Mouse (Mus musculus) limb, embryonic 10.5 days (tissue): Measurements from ENCODE around the gene Gal3st4. TPM values are rescaled to one million over a fixed set of nuclear protein-coding genes. Genes with fewer than 3 reads are reported as not detected.
A peak's percentile ranks its signal among the peaks of the same experiment; 100 is the strongest.

Source experiments
- DNase-seq: peaks from one replicate; pipeline ENCODE4 v3.0.0-alpha.2; 2017; ENCODE audit warnings: low spot score
- H3K27ac ChIP-seq: fragments of 300-500 bp; sonication (generic); 2 replicates; pipeline ENCODE4 v1.5.1; 2016; ENCODE audit warnings: mild to moderate bottlenecking
- H3K27me3 ChIP-seq: fragments of 300-500 bp; sonication (generic); 2 replicates; pipeline ENCODE4 v1.6.1; 2016; ENCODE audit warnings: low read depth, mild to moderate bottlenecking; ENCODE audit not compliant: poor library complexity, severe bottlenecking
- H3K36me3 ChIP-seq: fragments of 300-500 bp; sonication (generic); 2 replicates; pipeline ENCODE4 v1.6.1; 2016; ENCODE audit warnings: mild to moderate bottlenecking, moderate library complexity
- H3K4me1 ChIP-seq: fragments of 300-500 bp; sonication (generic); 2 replicates; pipeline ENCODE4 v1.6.1; 2016
- H3K4me3 ChIP-seq: fragments of 300-500 bp; sonication (generic); 2 replicates; pipeline ENCODE4 v1.5.1; 2016; ENCODE audit warnings: mild to moderate bottlenecking, moderate library complexity
- H3K9me3 ChIP-seq: fragments of 300-500 bp; sonication (generic); replicated peaks from 2 replicates; pipeline ENCODE4 v1.6.1; 2016; ENCODE audit warnings: mild to moderate bottlenecking
- WGBS: fragments of 180-500 bp; shearing (Covaris S2); methylation state at CpG from one replicate; pipeline ENCODE4 v1.1.7; 2016; 5-methylcytosine and 5-hydroxymethylcytosine counted together
- polyA plus RNA-seq: library from polyadenylated mRNA; unstranded; fragments of >200 nt; fragmentation: Nextera tagmentation; extraction: Ambion mirVana; gene quantifications from 2 replicates; pipeline ENCODE4 v1.2.1, GENCODE M21; 2016

Gal3st4 gene
- polyA plus RNA-seq: 3.3 and 3.7 TPM in 2 replicates

GRCm38 (mm10) chr5:138272409-138272923 lies at the start of gene Gal3st4:
Gal3st4 (minus strand) TSS chr5:138272840.
- Histone ChIP-seq H3K9me3 (no peaks in the 10 kb centered on the region), H3K4me1 (peaks cover 50% of the 10 kb centered on the region), H3K36me3 (peaks cover 38% of the 10 kb centered on the region), H3K27ac (peak within 1 kb of the TSS; percentile 81), H3K4me3 (peak within 1 kb of the TSS; percentile 41), H3K27me3 (peaks cover 4% of the 10 kb centered on the region; the same call in 1 of the 2 replicates)
- WGBS: under 1% methylated on average over 12 of the region's 12 CpGs
- peak; percentile 67 for DNase-seq

- Histone ChIP-seq H3K9me3 (no peaks in the 10 kb centered on the region), H3K27me3 (no peaks in the 10 kb centered on the region), H3K4me3 (no peak overlapping the region), H3K36me3 (no peaks in the 10 kb centered on the region), H3K27ac (no peak overlapping the region), H3K4me1 (no peaks in the 10 kb centered on the region)
- no peak for DNase-seq
- 88% methylated on average over 3 of the region's 3 CpGs for WGBS
Observed at GRCm38 (mm10) chr5:138312795-138313194, 40.2 kb upstream of the Gal3st4 start.

GRCm38 (mm10) chr5:138299613-138300012 lies 27.0 kb upstream of the Gal3st4 start:
- Histone ChIP-seq H3K4me1 (no peaks in the 10 kb centered on the region), H3K4me3 (no peak overlapping the region), H3K36me3 (no peaks in the 10 kb centered on the region), H3K27me3 (no peaks in the 10 kb centered on the region), H3K27ac (no peak overlapping the region), H3K9me3 (no peaks in the 10 kb centered on the region)
- no peak for DNase-seq
- WGBS: 81% methylated on average over 2 of the region's 2 CpGs

- Histone ChIP-seq H3K27ac (no peak overlapping the region), H3K9me3 (no peaks in the 10 kb centered on the region)
Observed at GRCm38 (mm10) chr5:138294158-138294557, 21.5 kb upstream of the Gal3st4 start.

GRCm38 (mm10) chr5:138291638-138292037 lies 19.0 kb upstream of the Gal3st4 start:
- 76% methylated on average over 1 of the region's 1 CpGs for WGBS
- H3K4me3 ChIP-seq: no peak overlapping the region
- H3K27me3 ChIP-seq: no peaks in the 10 kb centered on the region

More at GRCm38 (mm10) chr5:138294158-138294557, 21.5 kb upstream of the Gal3st4 start:
- DNase-seq: no peak
- H3K4me1 ChIP-seq: no peaks in the 10 kb centered on the region
- H3K4me3 ChIP-seq: no peak overlapping the region
- no peaks in the 10 kb centered on the region for H3K27me3 ChIP-seq
- no peaks in the 10 kb centered on the region for H3K36me3 ChIP-seq

GRCm38 (mm10) chr5:138287861-138288260 lies 15.2 kb upstream of the Gal3st4 start:
- Histone ChIP-seq H3K4me3 (no peak overlapping the region), H3K9me3 (no peaks in the 10 kb centered on the region), H3K27ac (no peak overlapping the region), H3K4me1 (no peaks in the 10 kb centered on the region), H3K27me3 (no peaks in the 10 kb centered on the region), H3K36me3 (no peaks in the 10 kb centered on the region)
- WGBS: 80% methylated on average over 3 of the region's 3 CpGs
- DNase-seq: no peak

More at GRCm38 (mm10) chr5:138291638-138292037, 19.0 kb upstream of the Gal3st4 start:
- Histone ChIP-seq H3K36me3 (no peaks in the 10 kb centered on the region), H3K9me3 (no peaks in the 10 kb centered on the region), H3K27ac (no peak overlapping the region), H3K4me1 (no peaks in the 10 kb centered on the region)
- no peak for DNase-seq

- Histone ChIP-seq H3K36me3 (peaks cover 1% of the 10 kb centered on the region), H3K9me3 (no peaks in the 10 kb centered on the region), H3K4me3 (no peak overlapping the region), H3K27me3 (no peaks in the 10 kb centered on the region), H3K27ac (no peak overlapping the region), H3K4me1 (peaks cover 10% of the 10 kb centered on the region)
- no peak for DNase-seq
- WGBS: 49% methylated on average over 1 of the region's 1 CpGs
Observed at GRCm38 (mm10) chr5:138283540-138283939, 10.9 kb upstream of the Gal3st4 start.

- WGBS: 85% methylated on average over 2 of the region's 2 CpGs
- no peaks in the 10 kb centered on the region for H3K27me3 ChIP-seq
Observed at GRCm38 (mm10) chr5:138281798-138282197, 9.2 kb upstream of the Gal3st4 start.

GRCm38 (mm10) chr5:138280829-138281228 lies 8.2 kb upstream of the Gal3st4 start:
- H3K4me1 ChIP-seq: peaks cover 36% of the 10 kb centered on the region
- WGBS: 88% methylated on average over 15 of the region's 15 CpGs
- no peak overlapping the region for H3K27ac ChIP-seq
- no peaks in the 10 kb centered on the region for H3K27me3 ChIP-seq
- H3K9me3 ChIP-seq: no peaks in the 10 kb centered on the region
- DNase-seq: no peak
- no peak overlapping the region for H3K4me3 ChIP-seq
- peaks cover 29% of the 10 kb centered on the region for H3K36me3 ChIP-seq

More at GRCm38 (mm10) chr5:138281798-138282197, 9.2 kb upstream of the Gal3st4 start:
- peaks cover 19% of the 10 kb centered on the region for H3K36me3 ChIP-seq
- peaks cover 26% of the 10 kb centered on the region for H3K4me1 ChIP-seq
- H3K27ac ChIP-seq: no peak overlapping the region
- H3K4me3 ChIP-seq: no peak overlapping the region
- no peak for DNase-seq
- H3K9me3 ChIP-seq: no peaks in the 10 kb centered on the region

- peaks cover 33% of the 10 kb centered on the region for H3K36me3 ChIP-seq
- H3K27ac ChIP-seq: peak overlapping the region; percentile 92
Observed at GRCm38 (mm10) chr5:138280425-138280768, 7.8 kb upstream of the Gal3st4 start.

GRCm38 (mm10) chr5:138279585-138280424 lies 7.2 kb upstream of the Gal3st4 start, which contains the start of the genes Gm43720, Gpc2 and Stag3:
Gm43720 (minus strand) TSS chr5:138279958.
Gpc2 (minus strand) TSS chr5:138280005.
Stag3 (plus strand) TSS chr5:138280240.
- DNase-seq: peak; percentile 96
- under 1% methylated on average over 56 of the region's 56 CpGs for WGBS
- peaks cover 46% of the 10 kb centered on the region for H3K4me1 ChIP-seq
- H3K9me3 ChIP-seq: no peaks in the 10 kb centered on the region
- H3K36me3 ChIP-seq: peaks cover 39% of the 10 kb centered on the region
- H3K27ac ChIP-seq: peak within 1 kb of the TSS; percentile 92
- H3K27me3 ChIP-seq: no peaks in the 10 kb centered on the region
- peak within 1 kb of the TSS; percentile 78 for H3K4me3 ChIP-seq

More at GRCm38 (mm10) chr5:138280425-138280768, 7.8 kb upstream of the Gal3st4 start:
- H3K9me3 ChIP-seq: no peaks in the 10 kb centered on the region
- peak overlapping the region; percentile 78 for H3K4me3 ChIP-seq
- no peaks in the 10 kb centered on the region for H3K27me3 ChIP-seq
- DNase-seq: no peak
- H3K4me1 ChIP-seq: peaks cover 40% of the 10 kb centered on the region
- WGBS: 22% methylated on average over 26 of the region's 26 CpGs

- Histone ChIP-seq H3K9me3 (no peaks in the 10 kb centered on the region), H3K4me3 (peak overlapping the region; percentile 78), H3K27me3 (no peaks in the 10 kb centered on the region; the same call in 1 of the 2 replicates), H3K4me1 (peaks cover 51% of the 10 kb centered on the region), H3K27ac (no peak overlapping the region), H3K36me3 (peaks cover 50% of the 10 kb centered on the region)
- no peak for DNase-seq
- WGBS: 84% methylated on average over 7 of the region's 7 CpGs
Observed at GRCm38 (mm10) chr5:138277994-138278393, 5.4 kb upstream of the Gal3st4 start.
